Mouse (Mus musculus) heart, adult 11 months (tissue): ENCODE results near the gene Foxn2.

Source experiments
- DNase-seq: peaks from one replicate; pipeline ENCODE4 v3.0.0; 2022

Foxn2 gene

GRCm38 (mm10) chr17:88494121-88494771 lies 53.7 kb downstream of the Foxn2 start:
- DNase-seq, result peak; percentile 82

GRCm38 (mm10) chr17:88494772-88495132 lies 54.2 kb downstream of the Foxn2 start:
- peak; percentile 76 for DNase-seq

- DNase-seq, result peak; percentile 66
These were observed 57.7 kb downstream of the Foxn2 start for GRCm38 (mm10) chr17:88498090-88498682.

- DNase-seq, result peak; percentile 65
These were observed 63.5 kb downstream of the Foxn2 start for GRCm38 (mm10) chr17:88504056-88504455.

- peak; percentile 71 for DNase-seq
These were observed 64.8 kb downstream of the Foxn2 start for GRCm38 (mm10) chr17:88505275-88505723.

GRCm38 (mm10) chr17:88505941-88506340 lies 65.4 kb downstream of the Foxn2 start:
- DNase-seq, result peak; percentile 55

GRCm38 (mm10) chr17:88507376-88507775 lies 66.9 kb downstream of the Foxn2 start:
- DNase-seq, result peak; percentile 76

GRCm38 (mm10) chr17:88508846-88509508 lies 68.5 kb downstream of the Foxn2 start:
- peak; percentile 97 for DNase-seq

- peak; percentile 76 for DNase-seq
These were observed 69.5 kb downstream of the Foxn2 start for GRCm38 (mm10) chr17:88509999-88510398.

GRCm38 (mm10) chr17:88511095-88511551 lies 70.6 kb downstream of the Foxn2 start:
- DNase-seq, result peak; percentile 93

GRCm38 (mm10) chr17:88516477-88516876 lies 76.0 kb downstream of the Foxn2 start:
- DNase-seq, result peak; percentile 69

GRCm38 (mm10) chr17:88527781-88528180 lies 87.3 kb downstream of the Foxn2 start:
- peak; percentile 34 for DNase-seq

GRCm38 (mm10) chr17:88529519-88530235 lies 89.2 kb downstream of the Foxn2 start, which contains the start of gene Ppp1r21:
Gene Ppp1r21, plus strand, starts transcription at chr17:88530118.
- peak; percentile 99 for DNase-seq

- DNase-seq, result no peak
These were observed 89.7 kb downstream of the Foxn2 start for GRCm38 (mm10) chr17:88530236-88530619.

- DNase-seq, result peak; percentile 85
These were observed 90.2 kb downstream of the Foxn2 start for GRCm38 (mm10) chr17:88530667-88531066.

GRCm38 (mm10) chr17:88531176-88531575 lies 90.7 kb downstream of the Foxn2 start:
- peak; percentile 70 for DNase-seq

GRCm38 (mm10) chr17:88537842-88538430 lies 97.4 kb downstream of the Foxn2 start:
- DNase-seq, result peak; percentile 75
